Mouse (Mus musculus) gastrocnemius, adult 8-10 months (tissue): ENCODE measurements around the gene Ugp2. TPM values are rescaled to one million over a fixed set of nuclear protein-coding genes. Genes with fewer than 3 reads are reported as not detected.

ENCODE experiments used
- DNase-seq, 2 experiments: peaks; one replicate each; pipeline ENCODE4 v3.0.0; 2022; ENCODE audit warnings: low spot score in 2 of 2
- total RNA-seq, 4 experiments: library from RNA; stranded (reverse); gene quantifications; 2 replicates each; pipeline ENCODE4 v1.2.4; 2022

Gene Ugp2
- total RNA-seq = 100 to 1,000 TPM; 464 to 563 (median 508) TPM

- peak; percentile 95 for DNase-seq
These were observed at the start of gene Ugp2 for GRCm38 (mm10) chr11:21371122-21371806. TSS of gene Ugp2 (minus strand) at chr11:21371201.

GRCm38 (mm10) chr11:21414911-21415381 is 43.9 kb upstream of the Ugp2 start:
- DNase-seq = no peak

- DNase-seq = no peak
These were observed 35.7 kb upstream of the Ugp2 start for GRCm38 (mm10) chr11:21406668-21407067.

GRCm38 (mm10) chr11:21406141-21406540 is 35.1 kb upstream of the Ugp2 start:
- no peak for DNase-seq

GRCm38 (mm10) chr11:21403877-21404276 is 32.9 kb upstream of the Ugp2 start:
- DNase-seq = no peak

- DNase-seq = no peak
These were observed 31.7 kb upstream of the Ugp2 start for GRCm38 (mm10) chr11:21402481-21403254.

GRCm38 (mm10) chr11:21401248-21401647 is 30.2 kb upstream of the Ugp2 start:
- DNase-seq = no peak

- DNase-seq = no peak
These were observed 28.2 kb upstream of the Ugp2 start for GRCm38 (mm10) chr11:21399186-21399681.

GRCm38 (mm10) chr11:21398464-21398863 is 27.5 kb upstream of the Ugp2 start:
- peak; percentile 65 to 66 for DNase-seq

GRCm38 (mm10) chr11:21386790-21387189 is 15.8 kb upstream of the Ugp2 start:
- peak in 1 of 2 experiments; percentile 48 for DNase-seq

GRCm38 (mm10) chr11:21374096-21374495 is 3.1 kb upstream of the Ugp2 start:
- no peak for DNase-seq

GRCm38 (mm10) chr11:21370399-21371121 is 441 bp downstream of the Ugp2 start:
- peak; percentile 62 to 84 for DNase-seq

GRCm38 (mm10) chr11:21369248-21370016 is 1.6 kb downstream of the Ugp2 start:
- no peak for DNase-seq

GRCm38 (mm10) chr11:21368466-21368865 is 2.5 kb downstream of the Ugp2 start:
- DNase-seq = no peak

GRCm38 (mm10) chr11:21363144-21363940 is 7.7 kb downstream of the Ugp2 start:
- DNase-seq = no peak

GRCm38 (mm10) chr11:21351296-21351695 is 19.7 kb downstream of the Ugp2 start:
- DNase-seq = no peak

- no peak for DNase-seq
These were observed 22.1 kb downstream of the Ugp2 start for GRCm38 (mm10) chr11:21348890-21349289.

- no peak for DNase-seq
These were observed 25.0 kb downstream of the Ugp2 start for GRCm38 (mm10) chr11:21346020-21346419.

GRCm38 (mm10) chr11:21343490-21343889 is 27.5 kb downstream of the Ugp2 start:
- no peak for DNase-seq

- no peak for DNase-seq
These were observed 31.9 kb downstream of the Ugp2 start for GRCm38 (mm10) chr11:21339088-21339487.
